Mouse (Mus musculus): ENCODE results near the gene Rps7.

The Rps7 gene

GRCm38 (mm10) chr12:28635535-28636476 is at the start of gene Rps7:
Rps7 (minus strand) TSS chr12:28635953.
- DNase-seq = peak; percentile 91

GRCm38 (mm10) chr12:28684674-28685073 is 48.9 kb upstream of the Rps7 start:
- no peak for DNase-seq

- DNase-seq = no peak
Observed at GRCm38 (mm10) chr12:28675925-28676209, 40.1 kb upstream of the Rps7 start.

- DNase-seq = peak; percentile 83
Observed at GRCm38 (mm10) chr12:28675121-28675924, 39.6 kb upstream of the Rps7 start, which contains the start of gene Adi1. Adi1 (plus strand) TSS chr12:28675231.

- no peak for DNase-seq
Observed at GRCm38 (mm10) chr12:28674038-28674720, 38.4 kb upstream of the Rps7 start.

GRCm38 (mm10) chr12:28667287-28667686 is 31.5 kb upstream of the Rps7 start:
- DNase-seq = no peak

- no peak for DNase-seq
Observed at GRCm38 (mm10) chr12:28666734-28667133, 31.0 kb upstream of the Rps7 start.

GRCm38 (mm10) chr12:28662628-28663027 is 26.9 kb upstream of the Rps7 start:
- no peak for DNase-seq

GRCm38 (mm10) chr12:28649141-28650110 is 13.7 kb upstream of the Rps7 start, which contains the start of gene Rnaseh1:
Rnaseh1 (plus strand) TSS chr12:28649602.
- DNase-seq = peak; percentile 81

- no peak for DNase-seq
Observed at GRCm38 (mm10) chr12:28638778-28639177, 3.0 kb upstream of the Rps7 start.

- no peak for DNase-seq
Observed at GRCm38 (mm10) chr12:28636543-28636942, 790 bp upstream of the Rps7 start.

GRCm38 (mm10) chr12:28635058-28635534 is 657 bp downstream of the Rps7 start:
- no peak for DNase-seq

GRCm38 (mm10) chr12:28628436-28628835 is 7.3 kb downstream of the Rps7 start:
- no peak for DNase-seq

- no peak for DNase-seq
Observed at GRCm38 (mm10) chr12:28627092-28627491, 8.7 kb downstream of the Rps7 start.

- no peak for DNase-seq
Observed at GRCm38 (mm10) chr12:28625407-28625806, 10.3 kb downstream of the Rps7 start.

- DNase-seq = no peak
Observed at GRCm38 (mm10) chr12:28624251-28624650, 11.5 kb downstream of the Rps7 start.

- no peak for DNase-seq
Observed at GRCm38 (mm10) chr12:28623195-28623594, 12.6 kb downstream of the Rps7 start, which contains the start of gene Colec11. Colec11 (minus strand) TSS chr12:28623377.

GRCm38 (mm10) chr12:28622641-28623040 is 13.1 kb downstream of the Rps7 start:
- no peak for DNase-seq

- DNase-seq = no peak
Observed at GRCm38 (mm10) chr12:28622167-28622532, 13.6 kb downstream of the Rps7 start.

GRCm38 (mm10) chr12:28621451-28622166 is 14.1 kb downstream of the Rps7 start:
- DNase-seq = no peak

- DNase-seq = no peak
Observed at GRCm38 (mm10) chr12:28617297-28617696, 18.5 kb downstream of the Rps7 start.

All from cerebellum, adult 11 months (tissue).